Mouse (Mus musculus): ENCODE results near the gene Serp2. TPM values are rescaled to one million over a fixed set of nuclear protein-coding genes. Genes with fewer than 3 reads are reported as not detected.

Gene Serp2
- total RNA-seq, 4 experiments from 2014 or later = 112 to 138 (median 129) TPM

GRCm38 (mm10) chr14:76527758-76528313 is 28.9 kb downstream of the Serp2 start:
- no peak for DNase-seq (ENCODE audit: low spot score in 2 of 2)

- DNase-seq (ENCODE audit: low spot score in 2 of 2) = no peak
These were observed 29.5 kb downstream of the Serp2 start for GRCm38 (mm10) chr14:76527030-76527719.

GRCm38 (mm10) chr14:76526467-76526866 is 30.2 kb downstream of the Serp2 start:
- DNase-seq (ENCODE audit: low spot score in 2 of 2) = no peak

DNA sequence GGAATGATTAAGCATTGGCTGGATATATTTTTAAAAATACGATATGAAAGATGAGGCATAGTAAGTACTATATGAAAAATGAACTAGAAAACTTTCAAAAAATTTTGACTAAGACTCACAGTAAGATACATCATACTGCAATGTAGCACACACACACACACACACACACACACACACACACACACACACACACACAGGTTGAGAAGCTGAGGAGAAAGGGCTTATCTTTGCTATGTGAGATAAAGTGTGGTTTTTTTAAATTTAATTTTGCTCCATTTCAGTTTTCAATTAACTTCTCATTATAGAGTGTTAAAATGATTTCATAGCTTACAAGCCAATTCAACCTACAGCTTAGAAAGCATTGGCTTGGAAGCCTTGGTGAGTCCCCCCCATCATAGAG is 33.3 kb downstream of the Serp2 start:
- no peak for DNase-seq (ENCODE audit: low spot score in 2 of 2)

- DNase-seq (ENCODE audit: low spot score in 2 of 2) = no peak
These were observed 35.4 kb downstream of the Serp2 start for GRCm38 (mm10) chr14:76521308-76521707.

- no peak for DNase-seq (ENCODE audit: low spot score in 2 of 2)
These were observed 36.1 kb downstream of the Serp2 start for GRCm38 (mm10) chr14:76520606-76521005.

- DNase-seq (ENCODE audit: low spot score in 2 of 2) = no peak
These were observed 38.5 kb downstream of the Serp2 start for GRCm38 (mm10) chr14:76518217-76518616.

DNA sequence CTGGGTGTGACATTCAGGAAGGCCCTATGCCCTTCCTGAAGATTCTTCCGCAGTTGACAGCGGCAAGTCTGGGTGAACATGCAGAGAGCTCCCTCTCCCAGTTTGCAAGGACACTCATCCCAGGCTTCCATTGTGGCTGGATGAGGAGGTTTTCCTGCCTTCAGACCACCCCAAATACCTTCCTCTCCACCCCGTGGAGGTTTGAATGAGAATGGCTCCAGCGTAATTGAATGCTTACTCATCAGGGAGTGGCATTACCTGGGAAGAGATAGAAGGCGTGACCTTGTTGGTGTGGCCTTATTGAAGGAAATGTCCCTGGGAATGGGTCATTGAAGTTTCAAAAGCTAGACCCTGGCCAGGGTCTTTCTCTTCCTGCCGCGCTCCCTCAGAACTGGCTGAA is 41.1 kb downstream of the Serp2 start:
- DNase-seq (ENCODE audit: low spot score in 2 of 2) = no peak

DNA sequence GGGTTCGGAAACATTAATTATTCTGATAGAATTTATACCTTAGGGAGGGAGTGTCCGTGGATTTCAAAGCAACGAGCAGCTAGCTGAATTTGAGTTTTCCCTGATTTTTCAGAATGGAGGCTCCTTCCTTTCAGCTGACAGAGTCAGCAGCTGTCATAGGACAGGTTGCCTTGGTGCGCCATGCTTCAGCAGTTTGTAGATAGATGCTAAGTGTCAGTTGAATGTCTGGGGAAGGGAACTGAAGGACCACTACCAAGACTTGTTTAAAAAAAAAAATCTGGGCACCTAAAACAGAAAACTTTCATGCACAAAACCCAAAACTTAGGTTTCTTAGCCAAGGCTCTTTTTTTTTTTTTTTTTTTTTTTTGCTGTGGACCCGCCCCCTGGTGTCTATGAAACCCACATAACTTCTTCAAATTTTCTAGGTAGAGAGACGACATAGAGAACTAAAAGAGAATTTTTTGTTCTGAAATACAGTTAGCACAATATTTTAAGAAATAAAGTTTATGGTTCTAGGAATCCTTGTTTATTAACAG is 42.6 kb downstream of the Serp2 start:
- no peak for DNase-seq (ENCODE audit: low spot score in 2 of 2)

DNA sequence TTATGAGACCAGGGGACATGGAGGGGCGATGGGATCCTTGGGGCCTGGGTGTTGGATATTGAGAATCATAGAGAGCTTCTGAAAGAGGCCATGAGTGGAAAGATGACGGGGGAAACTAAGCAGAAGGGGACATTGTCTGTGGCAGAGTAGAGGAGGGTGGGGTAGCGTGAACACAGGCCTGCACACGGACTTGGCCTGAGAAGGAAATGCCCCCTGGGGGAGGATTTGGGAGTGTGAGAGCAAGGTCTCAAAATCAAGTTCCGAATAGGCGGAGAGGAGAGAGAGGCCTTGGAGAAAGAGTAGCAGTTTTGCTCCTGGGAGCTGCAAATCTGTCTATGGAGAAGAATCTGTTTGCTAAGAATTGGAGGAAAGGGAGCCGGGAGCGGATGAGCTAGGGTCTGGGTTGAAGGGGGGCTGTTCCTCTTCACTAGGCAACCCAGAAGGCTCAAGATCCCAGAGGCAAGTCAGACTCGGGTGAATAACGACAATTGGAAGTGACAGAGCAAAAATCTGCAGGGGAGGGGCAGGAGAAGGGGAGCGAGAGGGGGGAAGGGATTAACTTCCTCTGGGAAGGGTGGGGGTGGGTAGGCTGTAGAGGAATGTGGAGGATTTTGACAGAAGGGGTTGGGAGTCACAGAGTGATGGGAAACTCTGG is 43.2 kb downstream of the Serp2 start:
- no peak for DNase-seq (ENCODE audit: low spot score in 2 of 2)

GRCm38 (mm10) chr14:76511971-76512370 is 44.7 kb downstream of the Serp2 start:
- DNase-seq (ENCODE audit: low spot score in 2 of 2) = no peak

- DNase-seq (ENCODE audit: low spot score in 2 of 2) = no peak
These were observed 48.0 kb downstream of the Serp2 start for GRCm38 (mm10) chr14:76508701-76509100.

- DNase-seq (ENCODE audit: low spot score in 2 of 2) = no peak
These were observed 48.7 kb downstream of the Serp2 start for GRCm38 (mm10) chr14:76507804-76508500.

- DNase-seq (ENCODE audit: low spot score in 2 of 2) = no peak
These were observed 49.3 kb downstream of the Serp2 start for GRCm38 (mm10) chr14:76507357-76507756.

DNA sequence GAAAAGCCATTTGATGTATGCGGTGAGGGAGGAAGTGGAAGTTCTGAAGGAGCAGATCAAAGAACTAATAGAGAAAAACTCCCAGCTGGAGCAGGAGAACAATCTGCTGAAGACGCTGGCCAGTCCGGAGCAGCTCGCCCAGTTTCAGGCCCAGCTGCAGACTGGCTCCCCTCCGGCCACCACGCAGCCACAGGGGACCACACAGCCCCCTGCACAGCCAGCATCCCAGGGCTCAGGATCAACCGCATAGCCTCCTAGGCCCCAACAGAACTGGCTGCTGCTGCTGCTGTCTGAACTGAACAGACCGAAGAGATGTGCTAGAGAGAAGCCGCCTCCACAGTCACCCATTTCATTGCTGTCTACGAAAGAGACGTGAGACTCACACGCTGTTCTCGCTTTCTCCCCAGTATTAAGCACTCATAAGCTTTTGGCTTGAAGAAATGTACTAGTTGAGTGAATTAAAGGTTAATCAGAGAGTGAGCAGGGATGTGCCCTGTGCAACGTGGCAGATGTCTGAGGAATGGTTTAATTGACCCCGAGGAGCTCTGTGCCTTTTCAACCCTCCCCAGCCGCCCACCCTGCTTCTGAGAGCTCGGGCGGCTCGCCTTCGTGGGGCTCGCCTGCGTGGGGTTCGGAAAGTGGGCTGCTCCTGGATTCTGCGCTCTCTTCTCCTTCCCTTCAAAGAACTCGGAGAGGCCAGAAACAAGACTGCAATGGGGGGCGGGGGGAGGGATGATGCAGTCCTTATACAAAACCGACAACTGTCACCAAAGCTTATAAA is 50.1 kb downstream of the Serp2 start:
- DNase-seq (ENCODE audit: low spot score in 2 of 2) = peak in 1 of 2 experiments; percentile 38

DNA sequence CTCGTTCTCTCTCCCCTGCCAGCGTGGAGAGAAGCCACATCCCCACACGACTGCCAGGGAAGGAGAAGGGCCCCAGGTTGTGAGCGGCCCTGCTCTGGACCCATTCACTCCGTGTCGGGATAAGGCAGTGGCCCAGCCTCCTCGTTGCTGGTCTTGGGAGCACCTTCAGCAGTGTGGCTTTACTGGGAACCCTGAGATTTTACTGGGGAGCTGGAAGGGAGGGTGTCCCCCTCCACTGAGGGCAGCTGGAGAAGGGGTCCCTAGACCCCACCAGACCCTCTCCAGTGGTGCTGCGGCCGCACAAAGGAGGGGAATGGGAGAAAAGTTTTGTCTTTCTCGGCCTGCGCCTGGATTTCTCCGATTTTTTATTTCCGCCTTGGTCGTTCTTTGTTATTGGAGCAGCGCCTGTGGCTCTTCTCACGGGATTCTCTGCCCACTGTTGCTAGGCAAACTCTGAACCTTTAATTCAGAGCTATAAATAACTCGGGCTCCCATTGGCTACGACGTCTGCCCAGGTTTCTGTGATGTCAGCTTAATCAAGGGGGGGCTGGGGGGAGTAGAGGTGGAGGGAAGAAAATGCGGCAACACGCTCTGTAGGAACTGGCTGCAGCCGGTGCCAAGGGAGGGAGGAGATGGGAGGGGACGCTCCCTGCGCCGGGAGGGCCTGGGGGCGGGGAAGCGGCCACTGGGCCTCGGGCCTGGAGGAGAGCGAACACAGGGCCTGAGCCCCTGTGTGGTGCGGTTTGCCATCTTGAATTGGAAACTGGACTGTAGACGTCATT is 51.1 kb downstream of the Serp2 start:
- DNase-seq (ENCODE audit: low spot score in 2 of 2) = peak; percentile 77 to 81

GRCm38 (mm10) chr14:76505101-76505438 is 51.6 kb downstream of the Serp2 start:
- DNase-seq (ENCODE audit: low spot score in 2 of 2) = no peak

DNA sequence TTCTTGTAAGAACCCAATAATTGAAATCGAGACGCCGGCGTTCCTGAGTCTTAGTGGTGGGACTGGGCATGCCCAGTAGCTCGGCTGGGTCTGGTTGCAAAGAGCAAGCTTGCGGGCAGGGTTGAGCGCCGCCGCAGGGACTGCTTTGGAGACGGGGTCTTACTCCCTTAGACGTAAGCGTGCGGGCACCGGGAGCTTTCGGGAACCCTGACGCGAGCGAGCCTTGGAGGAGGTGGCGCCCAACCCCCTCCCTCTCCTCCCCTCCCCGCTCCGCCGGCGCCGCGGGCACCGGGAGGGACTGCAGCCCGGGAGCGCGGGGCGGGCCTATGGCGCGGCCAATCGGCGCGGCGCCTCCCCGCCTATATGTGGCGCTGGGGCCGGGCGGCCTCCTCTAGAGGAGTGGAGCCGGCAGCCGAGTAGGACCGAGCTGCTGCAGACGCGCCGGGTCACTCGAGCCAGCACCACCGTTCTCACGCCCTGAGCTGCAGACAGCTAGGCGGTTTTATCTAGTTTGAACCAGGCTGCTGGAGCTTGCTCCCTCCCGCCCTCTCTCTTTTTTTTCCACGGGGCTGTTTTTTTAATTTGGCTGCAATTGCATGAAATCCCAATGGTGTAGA is 52.5 kb downstream of the Serp2 start:
- peak; percentile 86 to 94 for DNase-seq (ENCODE audit: low spot score in 2 of 2)

GRCm38 (mm10) chr14:76503231-76503851 is 53.3 kb downstream of the Serp2 start:
- no peak for DNase-seq (ENCODE audit: low spot score in 2 of 2)

GRCm38 (mm10) chr14:76500036-76500435 is 56.7 kb downstream of the Serp2 start:
- DNase-seq (ENCODE audit: low spot score in 2 of 2) = no peak

Data from layer of hippocampus, adult 8-10 months (tissue).